Mouse (Mus musculus) monocyte, adult 2 months (primary cell): Measurements from ENCODE around the gene Phldb2.
A peak's percentile ranks its signal among the peaks of the same experiment; 100 is the strongest.

ENCODE experiments used
- DNase-seq, 2 experiments: peaks; one replicate each; pipeline ENCODE4 v3.0.0; 2022; ENCODE audit warnings: low spot score in 2 of 2, low read depth in 1 of 2

Phldb2 gene

GRCm38 (mm10) chr16:45953394-45953793 lies at the start of gene Phldb2:
TSS of gene Phldb2 (minus strand) at chr16:45953598.
- no peak for DNase-seq

- no peak for DNase-seq
Measured at GRCm38 (mm10) chr16:46001550-46002166, 48.3 kb upstream of the Phldb2 start.

- no peak for DNase-seq
Measured at GRCm38 (mm10) chr16:46000976-46001375, 47.6 kb upstream of the Phldb2 start.

GRCm38 (mm10) chr16:45999374-46000191 lies 46.2 kb upstream of the Phldb2 start:
- DNase-seq = no peak

- DNase-seq = no peak
Measured at GRCm38 (mm10) chr16:45998231-45998630, 44.8 kb upstream of the Phldb2 start.

- no peak for DNase-seq
Measured at GRCm38 (mm10) chr16:45990901-45991676, 37.7 kb upstream of the Phldb2 start.

- DNase-seq = no peak
Measured at GRCm38 (mm10) chr16:45986236-45986635, 32.8 kb upstream of the Phldb2 start.

GRCm38 (mm10) chr16:45984610-45985606 lies 31.5 kb upstream of the Phldb2 start:
- DNase-seq = no peak

- no peak for DNase-seq
Measured at GRCm38 (mm10) chr16:45976251-45976650, 22.9 kb upstream of the Phldb2 start.

GRCm38 (mm10) chr16:45973959-45974686 lies 20.7 kb upstream of the Phldb2 start:
- DNase-seq = no peak

GRCm38 (mm10) chr16:45970187-45970586 lies 16.8 kb upstream of the Phldb2 start:
- DNase-seq = no peak

GRCm38 (mm10) chr16:45968716-45969115 lies 15.3 kb upstream of the Phldb2 start:
- no peak for DNase-seq

GRCm38 (mm10) chr16:45967471-45967870 lies 14.1 kb upstream of the Phldb2 start:
- DNase-seq = peak in 1 of 2 experiments; percentile 0

GRCm38 (mm10) chr16:45966604-45967003 lies 13.2 kb upstream of the Phldb2 start:
- no peak for DNase-seq

- DNase-seq = no peak
Measured at GRCm38 (mm10) chr16:45964777-45965176, 11.4 kb upstream of the Phldb2 start.

- no peak for DNase-seq
Measured at GRCm38 (mm10) chr16:45963837-45964236, 10.4 kb upstream of the Phldb2 start.

GRCm38 (mm10) chr16:45963088-45963487 lies 9.7 kb upstream of the Phldb2 start:
- no peak for DNase-seq

- DNase-seq = no peak
Measured at GRCm38 (mm10) chr16:45960978-45961377, 7.6 kb upstream of the Phldb2 start.

GRCm38 (mm10) chr16:45956390-45956950 lies 3.1 kb upstream of the Phldb2 start:
- DNase-seq = no peak

GRCm38 (mm10) chr16:45952501-45952900 lies 897 bp downstream of the Phldb2 start:
- no peak for DNase-seq
